Comparison of ENCODE assay signal across 26 mouse cellular contexts in genomic region chr4:129989925-129990324, GRCm38 (mm10). TPM values are rescaled to one million over a fixed set of nuclear protein-coding genes. Genes with fewer than 3 reads are reported as not detected.
A peak's percentile ranks its signal among the peaks of the same experiment; 100 is the strongest.
DNase-seq lines count a peak whose midpoint lies in the region; ATAC-seq and TF ChIP-seq lines count a peak whose summit lies in the region.
"Had no signal": no experiment of that assay in that cellular context is flagged by ENCODE, and none has a peak within 500 bp of the region (broad histone marks: within the 10 kb centered on the region; RNA-seq: fewer than 3 reads in every experiment).

No protein-coding gene starts in this region.

- no peak for ATAC-seq in forebrain, embryonic 16.5 days
- no peak for ATAC-seq in midbrain, postnatal 0 days (ENCODE audit: low FRiP score)
- ATAC-seq: inflammation-experienced regulatory T-cells, adult 6 months had no signal

- no peak overlapping the region for H3K4me2 ChIP-seq in forebrain, embryonic 16.5 days (ENCODE audit: low read length)
- peak overlapping the region; percentile 15; the same call in 1 of the 2 replicates for H3K4me2 ChIP-seq in midbrain, postnatal 0 days (ENCODE audit: low read depth, low read length, poor library complexity, severe bottlenecking)
- H3K4me2 ChIP-seq: heart, embryonic 12.5 days; limb, embryonic 13.5 days; liver, embryonic 13.5 days; lung, embryonic 14.5 days; neural tube, embryonic 15.5 days; stomach, embryonic 15.5 days had no signal

- WGBS in forebrain, embryonic 16.5 days, result 17% methylated on average over 4 of the region's 4 CpGs
- 35% methylated on average over 4 of the region's 4 CpGs for WGBS in midbrain, postnatal 0 days

- no peak for TF ChIP-seq CTCF in layer of hippocampus, adult 2 months (conservative IDR thresholded peaks at IDR 0.05)
- no peak for TF ChIP-seq CTCF in midbrain, postnatal 0 days (IDR thresholded peaks at IDR 0.05)

- H3K9ac ChIP-seq in forebrain, embryonic 16.5 days (replicated peaks; ENCODE audit: low read depth, low read length), result peak overlapping the region; percentile 31; the same call in 1 of the 2 replicates
- H3K9ac ChIP-seq in midbrain, postnatal 0 days (replicated peaks; ENCODE audit: low read length, poor library complexity, severe bottlenecking), result 0 out of 2 replicates have a peak overlapping the region, but pooled peaks have one; percentile 33
- H3K9ac ChIP-seq: heart, embryonic 12.5 days; limb, embryonic 13.5 days; liver, embryonic 13.5 days; lung, embryonic 14.5 days; neural tube, embryonic 15.5 days; stomach, embryonic 15.5 days had no signal

- DNase-seq in cerebellum, postnatal 10 days, result peak; percentile 49 to 60
- no peak for DNase-seq in cerebellum, adult 11 months
- no peak for DNase-seq in layer of hippocampus, adult 2 months (ENCODE audit: low spot score in 2 of 2)
- DNase-seq in layer of hippocampus, adult 8-10 months (ENCODE audit: low spot score in 2 of 2), result no peak
- no peak for DNase-seq in midbrain, postnatal 0 days (ENCODE audit: low spot score)
- DNase-seq in frontal cortex, postnatal 10 days (ENCODE audit: low spot score in 2 of 2), result no peak
- no peak for DNase-seq in B cell, adult 2 months
- DNase-seq: adrenal gland, postnatal 25 days; cerebellum, postnatal 14 days; heart, postnatal 14 days; kidney, adult 8-10 months; kidney, postnatal 14 days; layer of hippocampus, adult 9-11 months; liver, embryonic 13.5 days; lung, embryonic 14.5 days; lung, postnatal 36 days; right cerebral cortex, postnatal 25 days; thymus, adult 2 months had no signal

- no peaks in the 10 kb centered on the region for H3K36me3 ChIP-seq in forebrain, embryonic 16.5 days (ENCODE audit: control insufficient read depth, insufficient read depth)
- peaks cover 22% of the 10 kb centered on the region for H3K36me3 ChIP-seq in midbrain, postnatal 0 days (ENCODE audit: insufficient read depth, low read length)
- H3K36me3 ChIP-seq: liver, embryonic 13.5 days; neural tube, embryonic 15.5 days; stomach, embryonic 15.5 days had no signal

- H3K27me3 ChIP-seq in forebrain, embryonic 16.5 days (replicated peaks; ENCODE audit: control insufficient read depth, insufficient read depth, low read length), result 0 out of 2 replicates have a peak, but pooled peaks cover 2% of the 10 kb centered on the region
- no peaks in the 10 kb centered on the region for H3K27me3 ChIP-seq in midbrain, postnatal 0 days (ENCODE audit: insufficient read depth, low read length)

- peak overlapping the region; percentile 55; the same call in 1 of the 2 replicates for H3K27ac ChIP-seq in layer of hippocampus, adult 2 months
- H3K27ac ChIP-seq in forebrain, embryonic 16.5 days (ENCODE audit: low read length), result no peak overlapping the region
- H3K27ac ChIP-seq in midbrain, postnatal 0 days (ENCODE audit: low read depth, low read length), result peak overlapping the region; percentile 7; the same call in 1 of the 2 replicates
- H3K27ac ChIP-seq: limb, embryonic 13.5 days; liver, embryonic 13.5 days; neural tube, embryonic 15.5 days; stomach, embryonic 15.5 days had no signal

- H3K4me1 ChIP-seq in forebrain, embryonic 16.5 days (replicated peaks; ENCODE audit: control insufficient read depth, insufficient read depth, low read length), result peaks cover 55% of the 10 kb centered on the region
- H3K4me1 ChIP-seq in midbrain, postnatal 0 days (ENCODE audit: insufficient read depth, low read length), result peaks cover 21% of the 10 kb centered on the region

- peak overlapping the region; percentile 84; the same call in 1 of the 2 replicates for H3K4me3 ChIP-seq in layer of hippocampus, adult 2 months
- no peak overlapping the region for H3K4me3 ChIP-seq in forebrain, embryonic 16.5 days (replicated peaks; ENCODE audit: low read length)
- H3K4me3 ChIP-seq in midbrain, postnatal 0 days (ENCODE audit: low read depth, low read length), result no peak overlapping the region
- H3K4me3 ChIP-seq: heart, embryonic 12.5 days; limb, embryonic 13.5 days; liver, embryonic 13.5 days; neural tube, embryonic 15.5 days; stomach, embryonic 15.5 days had no signal

- H3K9me3 ChIP-seq in forebrain, embryonic 16.5 days (ENCODE audit: control insufficient read depth, low read length), result no peaks in the 10 kb centered on the region
- no peaks in the 10 kb centered on the region for H3K9me3 ChIP-seq in midbrain, postnatal 0 days (ENCODE audit: low read length)
- H3K9me3 ChIP-seq: heart, embryonic 12.5 days; limb, embryonic 13.5 days; liver, embryonic 13.5 days; neural tube, embryonic 15.5 days; stomach, embryonic 15.5 days had no signal

RNA-seq across cellular contexts. Expression of gene Adgrb2, which starts 5.3 kb away (rescaled TPM):
- total RNA-seq in layer of hippocampus, adult 2 months (2021), result 100 to 1,000 TPM; 549 to 563 TPM
- 100 to 1,000 TPM; 433 to 519 (median 493) TPM for total RNA-seq in layer of hippocampus, adult 8-10 months (2022)
- polyA plus RNA-seq in forebrain, embryonic 16.5 days (2015; fragmentation: Nextera tagmentation; extraction: Ambion mirVana), result 9.6 and 12.2 TPM in 2 replicates
- 293 and 312 TPM in 2 replicates for total RNA-seq in midbrain, postnatal 0 days (2014; rRNA removed)
- 17.4 and 17.9 TPM in 2 replicates for polyA plus RNA-seq in midbrain, postnatal 0 days (2015; fragmentation: Nextera tagmentation; extraction: Ambion mirVana)
- total RNA-seq: granulocyte monocyte progenitor cell, adult 5-6 weeks had no signal

RNA-seq across cellular contexts. Expression of gene Col16a1, which starts 57.7 kb away (rescaled TPM):
- total RNA-seq in layer of hippocampus, adult 2 months (2021), result 10 to 100 TPM; 14.5 to 15.2 TPM
- total RNA-seq in layer of hippocampus, adult 8-10 months (2022), result 10 to 100 TPM; 15.2 to 28.1 (median 21.2) TPM
- polyA plus RNA-seq in forebrain, embryonic 16.5 days (2015; fragmentation: Nextera tagmentation; extraction: Ambion mirVana), result 7.4 and 8.7 TPM in 2 replicates
- total RNA-seq in midbrain, postnatal 0 days (2014; rRNA removed), result 31.1 and 43.9 TPM in 2 replicates
- 12.5 and 13.8 TPM in 2 replicates for polyA plus RNA-seq in midbrain, postnatal 0 days (2015; fragmentation: Nextera tagmentation; extraction: Ambion mirVana)
- total RNA-seq: CH12.LX had no signal
- polyA plus RNA-seq: inflammation-experienced regulatory T-cells, adult 6 months had no signal

Comparison
In these comparisons a context has a peak if more than half of its experiments do, and no peak if none do; other contexts are left out.
1. DNase-seq: peak in cerebellum, postnatal 10 days (2 of 2); none in cerebellum, adult 11 months (single experiment), layer of hippocampus, adult 2 months (0 of 2), layer of hippocampus, adult 8-10 months (0 of 2), midbrain, postnatal 0 days (single experiment), frontal cortex, postnatal 10 days (0 of 2) and B cell, adult 2 months (0 of 2).